Mouse (Mus musculus): ENCODE results near the gene Dennd1b.

The Dennd1b gene

GRCm38 (mm10) chr1:138963161-138963867 is at the start of gene Dennd1b:
TSS of gene Dennd1b (plus strand) at chr1:138963435.
- peak; percentile 56 for DNase-seq

- no peak for DNase-seq
Measured at GRCm38 (mm10) chr1:138915596-138915995, 47.6 kb upstream of the Dennd1b start.

- no peak for DNase-seq
Measured at GRCm38 (mm10) chr1:138919601-138920000, 43.6 kb upstream of the Dennd1b start.

- DNase-seq: no peak
Measured at GRCm38 (mm10) chr1:138920082-138920481, 43.2 kb upstream of the Dennd1b start.

GRCm38 (mm10) chr1:138920799-138921198 is 42.4 kb upstream of the Dennd1b start:
- no peak for DNase-seq

GRCm38 (mm10) chr1:138922886-138923285 is 40.3 kb upstream of the Dennd1b start:
- no peak for DNase-seq

- DNase-seq: no peak
Measured at GRCm38 (mm10) chr1:138924282-138924681, 39.0 kb upstream of the Dennd1b start.

- no peak for DNase-seq
Measured at GRCm38 (mm10) chr1:138928671-138929483, 34.4 kb upstream of the Dennd1b start.

- DNase-seq: no peak
Measured at GRCm38 (mm10) chr1:138929985-138930384, 33.2 kb upstream of the Dennd1b start.

GRCm38 (mm10) chr1:138930856-138931255 is 32.4 kb upstream of the Dennd1b start:
- DNase-seq: no peak

- DNase-seq: no peak
Measured at GRCm38 (mm10) chr1:138936169-138936568, 27.1 kb upstream of the Dennd1b start.

GRCm38 (mm10) chr1:138937686-138938370 is 25.4 kb upstream of the Dennd1b start:
- no peak for DNase-seq

- no peak for DNase-seq
Measured at GRCm38 (mm10) chr1:138939579-138940139, 23.6 kb upstream of the Dennd1b start.

- no peak for DNase-seq
Measured at GRCm38 (mm10) chr1:138940407-138940806, 22.8 kb upstream of the Dennd1b start.

GRCm38 (mm10) chr1:138952173-138952572 is 11.1 kb upstream of the Dennd1b start:
- DNase-seq: no peak

GRCm38 (mm10) chr1:138954978-138955377 is 8.3 kb upstream of the Dennd1b start:
- no peak for DNase-seq

GRCm38 (mm10) chr1:138955455-138955854 is 7.8 kb upstream of the Dennd1b start:
- DNase-seq: no peak

- no peak for DNase-seq
Measured at GRCm38 (mm10) chr1:138956511-138956910, 6.7 kb upstream of the Dennd1b start.

GRCm38 (mm10) chr1:138957111-138957510 is 6.1 kb upstream of the Dennd1b start:
- DNase-seq: no peak

- no peak for DNase-seq
Measured at GRCm38 (mm10) chr1:138958863-138959262, 4.4 kb upstream of the Dennd1b start.

GRCm38 (mm10) chr1:138959903-138960483 is 3.2 kb upstream of the Dennd1b start:
- no peak for DNase-seq

GRCm38 (mm10) chr1:138962266-138963101 is 751 bp upstream of the Dennd1b start:
- no peak for DNase-seq

All from right cerebral cortex, postnatal 14 days (tissue).